Mouse (Mus musculus) erythroblast, embryonic 14.5 days (primary cell): ENCODE data around the gene Cep128.

Experiments
- GATA1 ChIP-seq: IDR thresholded peaks from 2 replicates; pipeline ENCODE4 v1.6.1; 2012; ENCODE audit warnings: low read length, inconsistent platforms, mixed read lengths
- TAL1 ChIP-seq: IDR thresholded peaks from 3 replicates; pipeline ENCODE4 v1.6.1; 2012; ENCODE audit warnings: low read length, inconsistent platforms, mixed read lengths

GRCm38 (mm10) chr12:91298700-91299099, 85.5 kb downstream of the Cep128 start:
- TF ChIP-seq TAL1 (no peak), GATA1 (no peak)
